Mouse (Mus musculus): ENCODE results near the gene Lypla2.

The Lypla2 gene

DNA sequence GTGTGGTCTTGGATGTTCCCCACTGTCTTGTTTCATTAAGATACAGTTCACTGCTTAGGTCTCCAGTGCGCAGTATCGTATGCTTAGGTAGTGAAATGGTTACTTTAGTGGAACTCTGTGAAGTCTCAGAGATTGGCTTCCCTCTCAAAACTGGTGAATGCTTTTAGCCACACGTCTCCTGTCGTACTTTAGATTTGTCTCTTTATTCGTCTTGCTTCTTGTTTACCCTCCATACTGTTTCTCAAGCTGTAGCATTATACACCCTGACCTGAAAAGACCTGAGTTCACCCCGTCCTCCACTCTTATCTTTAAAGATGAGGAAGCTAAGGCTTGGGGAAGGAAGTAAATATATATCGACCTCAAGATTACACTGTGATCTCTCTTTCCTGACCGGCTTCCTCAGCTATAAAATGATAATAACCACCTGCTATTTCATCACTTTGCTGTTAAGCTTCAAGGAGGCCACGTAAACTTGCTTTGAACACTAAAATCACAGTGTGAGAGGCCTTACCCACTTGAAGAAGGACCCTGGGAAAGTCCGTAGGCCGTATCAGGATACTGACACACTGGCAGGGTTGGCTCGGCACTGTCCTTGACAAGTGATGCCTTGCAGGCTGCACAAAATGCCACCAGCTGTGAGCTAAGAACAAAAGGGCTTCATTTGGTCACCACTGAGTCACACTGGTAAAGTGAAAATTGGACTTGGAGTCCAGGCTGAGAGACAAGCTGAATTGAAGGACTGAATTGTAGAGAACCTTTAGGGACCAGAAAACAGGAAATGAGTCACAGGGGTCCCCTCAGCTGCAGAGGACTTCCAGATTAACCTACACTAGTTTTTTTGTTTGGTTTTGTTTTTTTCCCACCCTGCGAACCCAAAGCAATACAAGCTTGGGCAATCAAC is 735 bp upstream of the Lypla2 start:
- no peak for DNase-seq (ENCODE audit: low spot score in 2 of 2)

DNA sequence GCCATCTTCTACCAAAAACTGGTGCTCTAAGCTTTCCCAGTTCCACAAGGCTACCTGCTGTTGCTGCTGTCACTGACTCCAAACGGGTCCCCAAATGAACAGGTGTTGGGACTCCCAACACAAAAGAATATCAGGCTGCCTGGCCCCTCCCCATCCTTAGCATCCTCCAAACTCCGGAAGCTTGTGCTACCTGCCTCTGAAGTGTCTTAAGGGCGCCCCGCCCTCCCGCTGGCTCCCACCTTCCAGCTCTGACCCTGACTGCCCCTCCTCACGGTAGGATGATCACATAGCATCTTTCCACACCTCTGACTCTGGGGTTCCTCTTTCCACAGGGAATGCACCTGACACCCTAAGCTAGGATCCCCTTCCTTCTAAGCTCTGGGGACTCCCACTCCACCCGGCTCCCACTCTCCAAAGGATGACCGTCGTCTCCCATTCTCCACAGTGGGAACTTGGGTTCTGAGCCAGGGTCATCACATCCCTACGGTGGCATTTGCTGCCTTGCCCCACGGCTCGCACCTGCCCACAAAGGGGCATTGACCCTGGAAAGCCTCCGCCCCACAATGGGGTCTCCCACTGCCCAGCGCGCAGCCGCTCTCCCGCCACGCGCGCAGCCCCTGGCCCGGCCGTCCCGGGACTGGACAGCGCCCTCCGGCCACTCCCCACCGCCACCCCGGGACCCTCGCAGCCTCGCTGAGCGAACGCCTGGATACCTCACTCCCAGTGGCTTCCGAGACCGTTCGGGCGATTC is 446 bp downstream of the Lypla2 start:
- DNase-seq (ENCODE audit: low spot score in 2 of 2) = no peak

DNA sequence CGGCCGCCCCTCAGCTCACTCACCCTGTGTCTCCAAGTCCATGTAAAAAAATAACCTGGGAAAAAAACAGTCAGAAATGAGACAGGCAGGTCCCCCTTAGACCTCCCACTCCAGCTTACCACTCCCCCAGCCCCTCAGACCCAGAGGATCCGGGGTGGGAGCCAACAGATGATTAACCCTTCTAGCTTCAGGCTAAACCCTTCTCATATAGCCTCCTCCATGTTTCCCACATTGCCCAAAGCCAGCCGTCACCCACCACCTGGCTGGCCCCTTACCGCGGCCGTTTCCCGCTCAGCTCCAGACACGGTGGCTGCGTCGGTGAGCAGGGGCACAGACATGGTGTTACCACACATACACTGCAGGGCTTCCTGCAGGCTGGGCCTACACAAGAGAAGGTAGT is 1.8 kb downstream of the Lypla2 start:
- no peak for DNase-seq (ENCODE audit: low spot score in 2 of 2)

DNA sequence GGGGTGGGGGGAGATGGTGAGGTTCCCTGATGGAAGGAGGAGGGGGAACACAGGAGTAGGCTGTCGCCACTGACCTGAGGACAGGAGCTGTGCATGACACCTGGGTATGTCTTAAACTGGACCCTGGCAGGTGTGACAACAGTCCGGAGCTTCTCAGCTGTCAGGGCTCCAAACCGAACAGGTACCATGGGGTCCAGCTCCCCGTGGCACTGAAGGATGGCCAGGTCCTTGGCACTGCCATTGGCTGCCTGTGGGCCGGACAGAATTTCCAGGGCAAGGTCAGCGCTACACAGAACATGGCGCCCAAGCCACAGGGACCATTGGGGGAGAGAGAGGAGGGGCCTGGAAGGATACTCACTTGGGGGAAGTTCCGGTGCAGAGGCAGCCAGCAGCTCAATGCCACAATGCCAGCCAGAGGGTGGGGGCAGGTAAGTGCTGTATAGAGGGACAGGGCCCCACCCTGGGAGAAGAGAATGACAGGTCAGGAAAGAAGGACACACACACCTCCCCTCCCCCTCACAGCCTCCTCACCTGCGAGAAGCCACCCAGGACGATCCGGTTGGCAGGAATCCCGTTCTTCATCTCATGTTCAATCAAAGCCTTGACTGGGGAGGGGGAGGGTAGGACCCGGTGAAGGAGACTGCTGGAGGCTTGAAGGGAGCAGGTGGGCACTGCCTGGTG is 3.2 kb downstream of the Lypla2 start:
- no peak for DNase-seq (ENCODE audit: low spot score in 2 of 2)

DNA sequence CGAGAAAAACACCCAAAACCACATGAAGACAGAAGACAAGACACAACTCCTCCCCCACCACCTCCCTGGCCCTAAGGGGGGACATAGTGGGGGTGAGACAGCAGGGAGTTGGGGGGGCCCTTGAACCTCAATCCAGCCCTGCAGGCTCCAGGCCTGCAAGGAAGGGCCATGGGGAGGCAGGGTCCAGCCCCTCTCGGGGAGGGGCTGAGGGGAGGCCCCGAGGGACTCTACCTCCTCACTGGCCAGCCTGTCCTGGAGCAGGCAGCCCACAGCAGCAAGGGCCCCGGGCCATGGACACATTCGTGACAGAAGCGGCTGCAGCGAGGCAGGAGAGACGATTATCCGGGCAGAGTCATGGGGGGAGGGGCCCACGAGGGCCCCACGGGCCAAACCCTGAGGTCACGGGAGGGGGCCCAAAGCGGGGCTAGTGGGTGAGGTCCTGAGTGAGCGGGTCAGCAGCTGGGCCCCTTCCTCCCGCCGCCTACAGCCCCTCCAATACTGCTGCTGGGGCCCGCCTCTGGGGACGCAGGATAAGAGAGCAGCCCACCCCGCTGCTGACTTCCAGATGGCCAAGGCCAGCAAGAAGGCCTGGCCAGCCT is 4.1 kb downstream of the Lypla2 start:
- DNase-seq (ENCODE audit: low spot score in 2 of 2) = no peak

DNA sequence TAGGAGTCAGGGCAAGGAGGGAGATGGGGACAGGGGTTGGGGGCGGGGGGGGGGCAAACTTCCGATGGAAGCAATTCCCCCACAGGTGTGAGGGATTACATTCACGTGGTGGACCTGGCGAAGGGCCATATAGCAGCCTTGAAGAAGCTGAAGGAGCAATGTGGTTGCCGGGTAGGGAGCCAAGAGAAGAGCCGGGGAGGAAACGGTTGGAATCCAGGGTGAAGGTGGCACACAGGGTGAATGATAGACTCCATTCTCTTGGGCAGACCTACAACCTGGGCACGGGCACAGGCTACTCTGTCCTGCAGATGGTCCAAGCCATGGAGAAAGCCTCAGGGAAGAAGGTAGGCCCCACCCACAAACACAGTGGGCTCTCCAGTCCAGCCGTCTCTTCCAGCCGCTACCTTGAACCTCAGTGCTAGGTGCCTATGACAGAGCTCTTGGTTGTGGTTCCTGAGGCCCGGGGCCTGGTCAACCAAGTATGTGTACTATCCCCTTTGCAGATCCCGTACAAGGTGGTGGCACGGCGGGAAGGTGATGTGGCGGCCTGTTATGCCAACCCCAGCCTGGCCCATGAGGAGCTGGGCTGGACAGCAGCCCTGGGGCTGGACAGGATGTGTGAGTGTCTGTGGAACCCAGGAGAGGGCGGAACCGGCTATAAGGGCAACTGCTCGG is 5.2 kb downstream of the Lypla2 start:
- no peak for DNase-seq (ENCODE audit: low spot score in 2 of 2)

DNA sequence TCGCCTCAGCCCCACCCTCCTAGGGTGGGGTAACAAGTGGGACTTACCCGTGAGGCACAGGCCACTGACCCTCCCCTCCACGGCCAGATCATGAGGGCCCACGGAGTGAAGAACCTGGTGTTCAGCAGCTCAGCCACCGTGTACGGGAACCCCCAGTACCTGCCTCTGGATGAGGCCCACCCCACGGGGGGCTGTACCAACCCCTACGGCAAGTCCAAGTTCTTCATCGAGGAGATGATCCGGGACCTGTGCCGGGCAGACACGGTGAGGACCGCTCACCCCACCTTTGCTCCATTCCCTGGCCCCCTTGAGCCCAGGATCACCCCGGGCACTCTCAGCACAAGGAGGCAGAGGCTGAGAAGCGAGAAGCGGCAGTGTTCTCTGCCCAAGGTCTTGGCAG is 6.1 kb downstream of the Lypla2 start:
- DNase-seq (ENCODE audit: low spot score in 2 of 2) = no peak

DNA sequence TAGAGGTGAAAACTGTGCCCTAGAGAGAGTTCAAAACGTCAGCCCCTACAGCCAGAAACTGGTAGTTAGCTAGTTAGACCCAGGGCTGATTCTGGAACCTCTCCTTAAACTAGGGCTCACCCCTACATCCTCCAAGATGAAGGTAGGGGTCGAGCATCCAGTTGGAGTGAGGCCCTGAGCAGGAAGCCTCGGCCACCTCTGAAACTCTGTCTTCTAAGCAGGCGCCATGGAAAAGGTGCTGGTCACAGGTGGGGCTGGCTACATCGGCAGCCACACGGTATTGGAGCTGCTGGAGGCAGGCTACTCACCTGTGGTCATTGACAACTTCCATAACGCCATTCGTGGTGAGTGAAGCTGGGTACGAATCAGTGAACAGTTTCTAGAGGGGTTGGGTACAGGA is 7.3 kb downstream of the Lypla2 start:
- no peak for DNase-seq (ENCODE audit: low spot score in 2 of 2)

DNA sequence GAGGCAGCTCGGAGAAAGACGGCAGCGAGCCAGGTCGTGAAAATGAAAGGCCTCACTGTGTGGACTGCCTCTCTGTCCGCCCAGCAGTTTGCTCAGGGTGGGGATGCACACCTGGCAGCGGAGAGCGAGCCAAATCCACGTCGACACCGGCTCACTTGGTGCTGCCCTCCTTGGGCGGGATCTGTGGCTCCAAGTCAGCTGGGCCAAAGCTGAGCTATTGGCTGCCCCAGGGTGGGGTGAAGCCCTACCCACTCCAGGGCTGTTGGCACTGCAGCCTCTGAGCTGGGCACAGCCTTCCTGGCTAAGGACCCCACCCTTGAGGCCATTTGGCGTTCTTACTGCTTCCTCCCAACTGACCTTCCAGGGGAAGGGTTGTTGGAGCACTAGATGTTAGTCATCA is 8.0 kb downstream of the Lypla2 start:
- peak in 1 of 2 experiments; percentile 50 for DNase-seq (ENCODE audit: low spot score in 2 of 2)

DNA sequence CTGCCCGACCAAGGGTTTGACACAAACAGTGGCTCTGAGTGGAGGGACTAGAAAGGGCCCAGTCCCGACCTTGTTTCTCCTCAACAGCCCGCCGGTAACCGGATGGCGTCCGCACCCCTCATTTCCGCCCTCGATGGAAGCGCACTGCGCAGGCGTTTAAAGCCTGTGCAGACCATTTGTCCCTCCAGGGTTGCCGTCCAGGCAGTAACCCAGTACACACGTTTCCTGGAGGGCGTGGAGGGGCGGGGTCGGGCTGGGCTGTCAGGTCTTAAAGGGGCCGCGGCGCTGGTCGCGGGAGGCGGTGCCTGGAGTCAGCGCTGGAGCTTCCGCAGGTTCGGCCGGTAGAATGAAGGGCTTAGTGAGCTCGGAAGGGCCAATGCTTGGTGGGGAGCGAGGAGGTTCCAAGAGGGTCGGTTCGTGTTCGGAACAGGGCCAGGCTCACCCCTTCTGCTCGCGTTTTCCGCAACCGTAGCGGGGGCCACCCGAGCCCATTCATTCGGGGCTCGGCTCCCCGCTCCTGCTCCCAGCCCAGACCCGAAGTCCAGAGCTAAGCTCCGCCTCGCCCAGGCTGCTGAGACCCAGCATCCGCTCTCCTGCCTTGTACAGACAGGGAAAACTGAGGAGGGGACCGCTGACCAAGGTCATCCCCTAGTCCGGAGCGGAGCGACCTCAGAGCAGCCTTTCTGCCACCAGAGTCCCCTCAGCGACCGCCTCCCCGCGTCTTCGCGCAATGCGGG is 8.8 kb downstream of the Lypla2 start, which contains the start of gene Gale:
TSS of gene Gale (plus strand) at position 271 of the 737 bp plus-strand sequence.
- DNase-seq (ENCODE audit: low spot score in 2 of 2) = peak; percentile 81 to 93

DNA sequence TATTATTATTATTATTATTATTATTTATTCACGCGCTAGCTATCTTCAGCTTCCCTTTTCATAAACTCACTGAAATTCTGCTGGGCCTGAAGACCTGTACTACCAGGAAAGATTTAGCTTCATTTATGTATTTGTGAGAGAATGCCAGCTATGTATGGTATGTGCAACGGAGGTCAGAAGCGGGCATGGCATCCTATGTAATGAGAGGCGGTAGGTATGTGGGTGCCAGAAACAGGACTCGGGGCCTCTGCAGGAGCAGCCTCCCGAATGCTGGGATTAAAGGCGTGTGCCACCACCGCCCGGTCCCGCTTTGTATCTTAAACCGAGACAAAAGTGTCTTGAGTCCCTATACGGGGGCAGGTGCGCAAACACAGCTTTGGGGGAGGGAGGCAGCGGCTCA is 9.5 kb downstream of the Lypla2 start:
- no peak for DNase-seq (ENCODE audit: low spot score in 2 of 2)

DNA sequence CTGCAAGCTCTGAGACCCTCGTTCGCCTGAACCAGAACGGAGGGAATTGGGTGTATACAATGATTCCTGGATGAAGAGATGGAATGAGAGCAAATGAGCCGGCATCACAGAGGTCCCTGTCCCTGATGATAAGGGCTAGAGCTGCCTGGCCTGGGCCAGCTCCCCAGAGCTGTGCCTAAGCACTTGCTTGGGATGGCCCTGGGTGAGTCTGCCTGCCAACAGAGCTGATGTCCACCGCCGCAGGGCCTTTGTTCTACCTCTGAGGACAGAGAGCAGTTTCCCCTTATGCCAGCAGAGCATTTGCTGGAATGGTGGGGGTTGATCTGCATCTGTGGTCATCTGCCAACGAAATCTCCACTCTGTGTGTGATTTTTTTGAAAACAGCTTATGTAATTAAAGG is 10.2 kb downstream of the Lypla2 start:
- no peak for DNase-seq (ENCODE audit: low spot score in 2 of 2)

DNA sequence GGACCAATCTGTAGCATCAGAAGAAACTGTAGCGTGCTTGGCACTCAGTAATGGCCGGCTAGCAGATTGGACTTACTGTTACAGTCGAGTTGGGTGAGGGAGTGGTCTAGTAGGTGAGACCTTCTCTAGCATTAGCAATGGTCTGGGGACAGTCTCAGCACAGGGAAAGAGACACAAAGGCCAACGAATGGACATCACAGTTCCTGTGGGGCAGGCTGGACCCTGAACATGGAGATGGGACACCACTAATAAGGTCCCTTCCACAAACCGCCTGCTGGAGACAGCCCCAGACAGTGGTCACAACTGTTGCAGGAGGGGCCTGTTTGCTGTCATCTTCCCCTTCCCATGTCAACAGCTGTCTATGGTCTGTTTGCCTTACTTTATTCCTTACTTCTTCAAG is 10.7 kb downstream of the Lypla2 start:
- no peak for DNase-seq (ENCODE audit: low spot score in 2 of 2)

DNA sequence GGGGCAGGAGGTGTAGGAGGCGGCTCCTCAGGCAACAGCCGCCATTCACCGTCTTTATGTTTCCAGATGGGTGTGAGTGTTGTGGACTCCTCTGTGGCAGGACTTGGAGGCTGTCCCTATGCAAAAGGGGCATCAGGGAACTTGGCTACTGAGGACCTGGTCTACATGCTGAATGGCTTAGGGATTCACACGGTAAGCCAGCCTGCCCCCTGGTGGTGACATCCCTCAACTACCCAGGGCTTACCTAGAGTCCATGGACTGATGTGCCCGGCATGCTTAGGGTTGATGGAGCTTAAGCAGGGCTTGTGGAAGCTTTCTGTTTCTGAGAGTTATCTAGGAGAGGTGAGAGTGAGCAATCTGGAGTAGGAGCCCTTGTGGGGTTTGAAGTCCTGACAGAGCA is 11.7 kb downstream of the Lypla2 start:
- peak; percentile 77 to 79 for DNase-seq (ENCODE audit: low spot score in 2 of 2)

DNA sequence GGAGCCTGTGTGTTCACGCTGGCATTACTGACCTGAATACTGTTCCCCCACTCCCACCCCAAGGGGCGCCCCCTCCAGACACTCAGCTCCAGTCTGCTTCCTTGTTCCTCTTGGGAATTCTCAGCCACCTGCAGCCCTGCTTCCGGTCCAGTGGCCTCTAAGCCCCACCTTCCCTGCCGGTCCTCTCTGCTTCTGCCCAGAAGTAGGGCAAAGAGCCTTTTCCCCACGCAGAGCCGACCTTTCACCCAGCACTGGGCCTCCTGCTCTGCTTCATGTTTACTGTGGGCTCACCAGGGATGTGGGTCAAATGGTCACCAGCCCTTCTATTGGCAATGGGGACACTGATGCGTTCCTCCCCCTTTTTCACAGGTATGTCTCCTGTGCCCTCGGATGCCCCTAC is 14.1 kb downstream of the Lypla2 start:
- DNase-seq (ENCODE audit: low spot score in 2 of 2) = no peak

DNA sequence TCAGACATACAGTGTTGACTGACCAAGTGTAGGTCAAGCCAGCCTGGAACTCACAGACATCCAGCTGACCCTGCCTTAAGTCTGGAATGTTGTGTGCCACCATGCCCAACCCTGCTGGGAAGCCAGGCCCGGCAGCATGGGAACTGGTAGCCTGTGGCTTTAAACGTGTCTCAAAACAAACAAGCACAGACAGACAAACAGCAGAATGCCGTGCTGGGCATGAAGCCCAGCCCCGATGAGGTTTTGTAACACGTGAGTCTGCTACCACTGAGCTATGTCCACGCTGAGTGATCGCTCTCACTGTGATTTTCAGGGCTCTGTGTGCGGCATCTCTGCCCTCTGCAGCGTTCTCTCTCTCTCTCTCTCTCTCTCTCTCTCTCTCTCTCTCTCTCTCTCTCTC is 16.5 kb downstream of the Lypla2 start:
- DNase-seq (ENCODE audit: low spot score in 2 of 2) = no peak

DNA sequence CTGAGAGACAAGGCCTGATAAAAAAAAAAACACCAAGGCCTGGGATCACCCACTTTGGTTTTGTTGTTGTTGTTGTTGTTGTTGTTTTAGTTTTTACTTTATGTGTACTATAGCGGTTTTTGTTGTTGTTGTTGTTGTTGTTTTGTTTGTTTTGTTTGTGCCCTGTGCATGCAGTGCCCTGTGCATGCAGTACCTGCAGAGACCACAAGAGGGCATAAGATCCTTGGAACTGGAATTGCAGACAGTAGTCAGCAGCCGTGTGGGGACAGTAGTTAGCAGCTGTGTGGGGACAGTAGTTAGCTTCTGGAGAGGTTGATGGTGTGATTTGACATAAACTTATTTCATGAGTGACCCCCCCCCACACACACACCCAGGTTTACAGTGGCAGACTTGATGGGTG is 18.2 kb downstream of the Lypla2 start:
- peak; percentile 67 to 74 for DNase-seq (ENCODE audit: low spot score in 2 of 2)

DNA sequence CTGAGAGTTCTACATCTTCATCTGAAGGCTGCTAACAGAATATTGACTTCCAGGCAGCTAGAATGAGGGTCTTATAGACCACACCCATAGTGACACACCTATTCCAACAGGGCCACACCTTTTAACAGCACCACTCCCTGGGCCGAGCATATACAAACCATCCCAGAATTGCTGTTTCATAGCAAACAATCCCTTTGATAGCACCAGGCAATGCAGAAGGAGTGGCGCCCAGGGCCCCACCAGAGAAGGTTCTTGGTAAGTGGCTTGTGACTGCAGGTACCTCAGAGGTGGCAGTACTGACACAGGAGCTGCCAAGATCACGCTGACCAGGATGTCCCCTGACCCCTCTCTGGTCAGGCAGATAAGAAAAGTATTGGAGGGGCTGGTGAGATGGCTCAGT is 19.2 kb downstream of the Lypla2 start:
- no peak for DNase-seq (ENCODE audit: low spot score in 2 of 2)

DNA sequence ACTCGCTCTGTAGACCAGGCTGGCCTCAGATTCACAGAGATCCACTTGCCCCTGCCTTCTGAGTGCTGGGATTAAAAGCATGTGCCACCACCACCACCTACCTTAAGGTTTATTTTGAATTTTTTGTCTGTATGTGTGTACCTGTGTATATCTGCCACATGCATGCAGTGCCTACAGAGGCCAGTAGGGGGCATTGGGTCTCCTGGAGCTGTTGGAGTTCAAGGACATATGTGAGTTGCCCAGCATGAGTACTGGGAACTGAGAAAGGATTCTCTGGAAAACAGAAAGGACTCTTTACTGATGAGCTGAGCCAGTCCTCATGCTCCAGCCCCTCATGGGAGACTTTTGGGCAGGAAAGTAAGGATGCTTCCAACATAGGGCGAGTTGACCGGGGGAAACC is 20.9 kb downstream of the Lypla2 start:
- no peak for DNase-seq (ENCODE audit: low spot score in 2 of 2)

DNA sequence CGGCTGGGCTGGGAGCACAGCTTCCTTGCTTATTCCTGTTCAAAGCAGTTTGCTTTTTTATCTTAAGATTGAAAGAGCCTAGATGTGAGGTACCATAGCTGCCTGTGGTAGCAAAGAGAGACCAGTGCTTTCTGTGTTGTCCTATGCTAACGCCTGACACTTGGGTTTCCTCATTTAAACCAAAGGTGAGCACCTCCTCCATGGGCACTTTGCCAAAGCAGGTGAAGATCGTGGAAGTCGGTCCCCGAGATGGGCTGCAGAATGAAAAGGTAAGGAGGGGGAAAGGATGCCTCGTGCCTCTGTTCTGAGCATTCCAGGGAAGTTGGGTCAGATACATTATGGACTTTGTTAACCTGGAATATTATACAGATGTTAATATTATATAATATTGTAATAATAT is 22.1 kb downstream of the Lypla2 start:
- DNase-seq (ENCODE audit: low spot score in 2 of 2) = no peak

DNA sequence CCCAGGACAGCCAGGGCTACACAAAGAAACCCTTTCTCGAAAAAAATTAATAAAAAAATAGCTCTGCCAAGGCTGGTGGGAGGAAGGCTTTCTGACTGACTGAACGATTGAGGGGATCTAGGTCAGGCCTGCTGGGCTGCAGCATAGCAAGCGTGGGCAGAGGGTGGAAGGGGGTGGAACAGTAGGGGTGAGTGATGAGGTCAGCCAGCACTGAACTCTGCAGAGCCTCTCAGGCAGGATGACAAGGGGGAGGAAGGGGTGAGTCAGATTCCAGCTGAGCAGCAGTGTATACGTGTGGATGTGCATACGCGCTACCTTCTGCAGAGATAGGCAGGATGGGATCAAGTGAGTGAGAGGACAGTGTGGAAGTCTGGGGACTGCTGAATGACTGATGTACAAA is 22.5 kb downstream of the Lypla2 start:
- DNase-seq (ENCODE audit: low spot score in 2 of 2) = no peak

Data from frontal cortex, postnatal 25 days (tissue).